Mouse (Mus musculus) gastrocnemius, adult 2 months (tissue): ENCODE data around the gene Adamtsl1. TPM values are rescaled to one million over a fixed set of nuclear protein-coding genes. Genes with fewer than 3 reads are reported as not detected.

Experiments
- DNase-seq: peaks from one replicate; pipeline ENCODE4 v3.0.0; 2022
- H3K27ac ChIP-seq: fragments of 200-600 bp; 2 replicates; pipeline ENCODE4 v1.8.1; 2022; ENCODE audit warnings: mild to moderate bottlenecking
- H3K4me3 ChIP-seq: fragments of 200-600 bp; 2 replicates; pipeline ENCODE4 v1.8.1; 2022; ENCODE audit warnings: mild to moderate bottlenecking, moderate library complexity
- CTCF ChIP-seq: fragments of 200-600 bp; IDR thresholded peaks from 2 replicates; pipeline ENCODE4 v1.8.1; 2022; ENCODE audit warnings: antibody characterized with exemption, mild to moderate bottlenecking, moderate library complexity
- intact Hi-C: fragments of 180-260 bp; cut with DNase I; formaldehyde crosslinking; loops from one replicate; pipeline ENCODE4 v1.15.1; 2025
- total RNA-seq, 2 experiments: library from RNA; stranded (reverse); gene quantifications; 2 replicates each; pipeline ENCODE4 v1.2.3; 2021

Adamtsl1 gene
- total RNA-seq, 2 experiments from 2014 or later = 5.7 to 5.9 TPM

- intact Hi-C loops = no loop called here
- DNase-seq = no peak
- H3K4me3 ChIP-seq = no peak overlapping the region
- no peak overlapping the region for H3K27ac ChIP-seq
- no peak for TF ChIP-seq CTCF
These were observed 404.4 kb downstream of the Adamtsl1 start for GRCm38 (mm10) chr4:85918366-85918765.

GRCm38 (mm10) chr4:85920474-85920873, 406.5 kb downstream of the Adamtsl1 start:
- TF ChIP-seq CTCF = no peak
- DNase-seq = no peak
- intact Hi-C loops = no loop called here
- H3K4me3 ChIP-seq = no peak overlapping the region
- no peak overlapping the region for H3K27ac ChIP-seq

- no peak overlapping the region for H3K4me3 ChIP-seq
- TF ChIP-seq CTCF = no peak
- no peak overlapping the region for H3K27ac ChIP-seq
- intact Hi-C loops = no loop called here
- no peak for DNase-seq
These were observed 408.8 kb downstream of the Adamtsl1 start for GRCm38 (mm10) chr4:85922741-85923140.

GRCm38 (mm10) chr4:85932129-85932528, 418.2 kb downstream of the Adamtsl1 start:
- DNase-seq = no peak
- Histone ChIP-seq H3K27ac (no peak overlapping the region), H3K4me3 (no peak overlapping the region)
- intact Hi-C loops = no loop called here
- TF ChIP-seq CTCF = peak; percentile 50

- no peak for DNase-seq
- intact Hi-C loops = no loop called here
- H3K27ac ChIP-seq = no peak overlapping the region
- TF ChIP-seq CTCF = no peak
- no peak overlapping the region for H3K4me3 ChIP-seq
These were observed 425.5 kb downstream of the Adamtsl1 start for GRCm38 (mm10) chr4:85939460-85939859.

GRCm38 (mm10) chr4:85941857-85942256, 427.9 kb downstream of the Adamtsl1 start:
- no peak for DNase-seq
- no peak overlapping the region for H3K4me3 ChIP-seq
- no peak overlapping the region for H3K27ac ChIP-seq
- intact Hi-C loops = no loop called here
- no peak for TF ChIP-seq CTCF

GRCm38 (mm10) chr4:85953590-85953989, 439.6 kb downstream of the Adamtsl1 start:
- no peak for TF ChIP-seq CTCF
- H3K27ac ChIP-seq = no peak overlapping the region
- intact Hi-C loops = no loop called here
- DNase-seq = no peak
- H3K4me3 ChIP-seq = no peak overlapping the region

GRCm38 (mm10) chr4:85955387-85955786, 441.4 kb downstream of the Adamtsl1 start:
- intact Hi-C loops = no loop called here
- Histone ChIP-seq H3K4me3 (no peak overlapping the region), H3K27ac (no peak overlapping the region)
- no peak for DNase-seq
- no peak for TF ChIP-seq CTCF

GRCm38 (mm10) chr4:85957266-85957665, 443.3 kb downstream of the Adamtsl1 start:
- TF ChIP-seq CTCF = no peak
- intact Hi-C loops = no loop called here
- DNase-seq = no peak
- Histone ChIP-seq H3K27ac (no peak overlapping the region), H3K4me3 (no peak overlapping the region)

- H3K27ac ChIP-seq = no peak overlapping the region
- DNase-seq = no peak
- H3K4me3 ChIP-seq = no peak overlapping the region
- no peak for TF ChIP-seq CTCF
- intact Hi-C loops = no loop called here
These were observed 443.9 kb downstream of the Adamtsl1 start for GRCm38 (mm10) chr4:85957879-85958278.

GRCm38 (mm10) chr4:85959019-85959418, 445.0 kb downstream of the Adamtsl1 start:
- no peak for TF ChIP-seq CTCF
- DNase-seq = no peak
- H3K27ac ChIP-seq = no peak overlapping the region
- intact Hi-C loops = no loop called here
- no peak overlapping the region for H3K4me3 ChIP-seq

GRCm38 (mm10) chr4:85976188-85976587, 462.2 kb downstream of the Adamtsl1 start:
- H3K4me3 ChIP-seq = no peak overlapping the region
- no peak for DNase-seq
- TF ChIP-seq CTCF = no peak
- intact Hi-C loops = no loop called here
- H3K27ac ChIP-seq = no peak overlapping the region

- intact Hi-C loops = no loop called here
- H3K27ac ChIP-seq = no peak overlapping the region
- H3K4me3 ChIP-seq = no peak overlapping the region
- no peak for TF ChIP-seq CTCF
- DNase-seq = no peak
These were observed 465.2 kb downstream of the Adamtsl1 start for GRCm38 (mm10) chr4:85979206-85979605.

- intact Hi-C loops = no loop called here
- DNase-seq = no peak
- Histone ChIP-seq H3K27ac (no peak overlapping the region), H3K4me3 (no peak overlapping the region)
- TF ChIP-seq CTCF = no peak
These were observed 492.6 kb downstream of the Adamtsl1 start for GRCm38 (mm10) chr4:86006596-86006995.

- TF ChIP-seq CTCF = no peak
- intact Hi-C loops = no loop called here
- Histone ChIP-seq H3K4me3 (no peak overlapping the region), H3K27ac (no peak overlapping the region)
- DNase-seq = no peak
These were observed 499.7 kb downstream of the Adamtsl1 start for GRCm38 (mm10) chr4:86013640-86014039.
